Mouse (Mus musculus) intestine, embryonic 15.5 days (tissue): ENCODE measurements at regions not wholly inside any gene's neighbourhood (a gene's known extent, or its start where the extent isn't known, plus 50 kb on each side); places are given as distances from the start of the nearest gene placed in this dataset.

Source experiments
- ATAC-seq: fragments of 200-750 bp; cut with Nextera tagmentation; 2 replicates; pipeline ENCODE4 v1.8.0; 2017; ENCODE audit warnings: moderate TSS enrichment, moderate library complexity
- H3K27ac ChIP-seq: fragments of 300-500 bp; sonication (generic); 2 replicates; pipeline ENCODE4 v1.5.1; 2015; ENCODE audit warnings: mild to moderate bottlenecking, inconsistent platforms
- H3K27me3 ChIP-seq: fragments of 300-500 bp; sonication (generic); replicated peaks from 2 replicates; pipeline ENCODE4 v1.6.1; 2015; ENCODE audit warnings: inconsistent platforms
- H3K36me3 ChIP-seq: fragments of 300-500 bp; sonication (generic); 2 replicates; pipeline ENCODE4 v1.6.1; 2015; ENCODE audit warnings: inconsistent platforms
- H3K4me1 ChIP-seq: fragments of 300-500 bp; sonication (generic); replicated peaks from 2 replicates; pipeline ENCODE4 v1.6.1; 2015; ENCODE audit warnings: inconsistent platforms
- H3K4me2 ChIP-seq: fragments of 300-500 bp; sonication (generic); replicated peaks from 2 replicates; pipeline ENCODE4 v1.6.1; 2015; ENCODE audit warnings: mild to moderate bottlenecking, inconsistent platforms
- H3K4me3 ChIP-seq: fragments of 300-500 bp; sonication (generic); replicated peaks from 2 replicates; pipeline ENCODE4 v1.5.1; 2015; ENCODE audit warnings: inconsistent platforms
- H3K9ac ChIP-seq: fragments of 300-500 bp; sonication (generic); 2 replicates; pipeline ENCODE4 v1.6.1; 2015; ENCODE audit warnings: inconsistent platforms
- H3K9me3 ChIP-seq: fragments of 300-500 bp; sonication (generic); 2 replicates; pipeline ENCODE4 v1.6.1; 2016; ENCODE audit warnings: inconsistent platforms
- WGBS: fragments of 180-500 bp; shearing (Covaris S2); methylation state at CpG from one replicate; pipeline ENCODE4 v1.1.7; 2015; 5-methylcytosine and 5-hydroxymethylcytosine counted together

DNA sequence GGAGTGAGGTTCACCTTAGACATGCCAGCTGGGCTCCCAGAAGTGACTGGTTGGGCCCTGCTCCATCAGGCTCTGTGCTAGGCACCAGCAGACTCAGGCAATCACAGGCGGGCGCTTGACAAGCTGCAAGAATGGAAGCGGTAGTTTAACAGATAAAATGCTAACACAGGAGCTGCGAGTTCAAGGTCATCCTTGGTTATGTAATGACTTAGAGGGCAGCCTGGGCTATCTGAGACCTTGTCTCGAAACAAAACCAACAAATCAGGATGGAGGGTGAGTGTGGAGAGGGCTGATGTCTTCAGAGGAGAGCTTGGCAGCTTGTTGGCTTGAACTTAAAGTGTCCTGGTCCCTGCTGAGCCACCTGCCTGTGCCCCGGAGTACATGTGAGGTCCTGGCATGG is 107.6 kb downstream of the Vegfa start:
- no peak overlapping the region for H3K4me3 ChIP-seq
- no peaks in the 10 kb centered on the region for H3K9me3 ChIP-seq
- ATAC-seq: no peak
- no peaks in the 10 kb centered on the region for H3K27me3 ChIP-seq
- no peak overlapping the region for H3K27ac ChIP-seq
- H3K4me1 ChIP-seq: no peaks in the 10 kb centered on the region; the same call in 1 of the 2 replicates
- 95% methylated on average over 6 of the region's 6 CpGs for WGBS
- no peak overlapping the region for H3K4me2 ChIP-seq
- no peak overlapping the region for H3K9ac ChIP-seq
- no peaks in the 10 kb centered on the region for H3K36me3 ChIP-seq

DNA sequence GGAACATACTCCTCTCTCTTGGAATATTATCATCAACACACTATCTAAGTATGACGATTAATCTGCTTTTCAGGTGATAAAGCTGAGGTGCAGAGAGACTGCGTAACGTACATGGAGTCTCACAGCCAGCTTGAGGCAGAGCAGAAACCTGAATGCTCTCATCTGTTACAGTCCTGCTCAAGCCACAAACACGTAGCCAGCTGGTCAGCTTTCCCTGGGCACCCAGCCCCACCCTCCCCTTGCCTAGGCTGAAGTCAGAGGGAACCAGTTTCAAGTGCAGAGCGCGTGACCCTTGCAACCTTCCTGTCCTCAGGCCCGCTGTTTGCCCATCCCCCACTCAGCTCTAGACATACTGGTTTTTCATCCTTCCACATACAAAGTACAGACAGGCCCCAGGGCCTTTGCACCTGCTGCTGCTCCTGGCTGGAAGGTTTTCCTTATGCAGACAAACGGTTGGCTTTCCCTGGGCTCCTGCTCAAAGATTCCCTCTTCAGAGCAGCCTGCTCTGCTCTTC is 108.9 kb downstream of the Vegfa start:
- no peaks in the 10 kb centered on the region for H3K9me3 ChIP-seq
- no peak for ATAC-seq
- no peaks in the 10 kb centered on the region for H3K36me3 ChIP-seq
- H3K4me1 ChIP-seq: no peaks in the 10 kb centered on the region
- WGBS: 60% methylated on average over 8 of the region's 8 CpGs
- no peak overlapping the region for H3K9ac ChIP-seq
- H3K4me2 ChIP-seq: no peak overlapping the region
- no peak overlapping the region for H3K27ac ChIP-seq
- no peaks in the 10 kb centered on the region for H3K27me3 ChIP-seq
- H3K4me3 ChIP-seq: no peak overlapping the region

DNA sequence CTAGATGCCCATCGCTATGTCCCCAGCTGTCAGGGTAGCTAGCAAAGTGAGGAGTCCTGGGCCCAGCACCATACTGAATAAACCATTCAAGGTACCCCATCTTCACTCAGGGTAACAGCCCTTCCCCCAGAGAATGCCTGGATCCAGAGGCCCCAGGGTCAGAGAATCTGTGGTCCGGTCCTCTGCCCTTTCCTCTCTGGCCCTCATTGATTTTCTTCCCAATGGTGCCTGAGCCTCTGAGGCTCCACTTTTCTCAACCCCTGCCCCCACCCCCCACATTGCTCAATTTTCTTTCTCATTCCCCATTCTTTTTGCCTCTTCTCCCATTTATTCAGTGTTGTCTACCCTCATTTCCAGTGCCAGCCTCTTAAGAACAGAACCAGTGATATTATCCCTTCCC is 114.5 kb downstream of the Vegfa start:
- H3K4me2 ChIP-seq: no peak overlapping the region
- WGBS: 93% methylated on average over 2 of the region's 2 CpGs
- no peaks in the 10 kb centered on the region for H3K27me3 ChIP-seq
- H3K36me3 ChIP-seq: no peaks in the 10 kb centered on the region
- no peak overlapping the region for H3K4me3 ChIP-seq
- H3K27ac ChIP-seq: no peak overlapping the region
- H3K9me3 ChIP-seq: no peaks in the 10 kb centered on the region
- 0 out of 2 replicates have a peak, but pooled peaks cover 6% of the 10 kb centered on the region for H3K4me1 ChIP-seq
- H3K9ac ChIP-seq: no peak overlapping the region
- no peak for ATAC-seq

DNA sequence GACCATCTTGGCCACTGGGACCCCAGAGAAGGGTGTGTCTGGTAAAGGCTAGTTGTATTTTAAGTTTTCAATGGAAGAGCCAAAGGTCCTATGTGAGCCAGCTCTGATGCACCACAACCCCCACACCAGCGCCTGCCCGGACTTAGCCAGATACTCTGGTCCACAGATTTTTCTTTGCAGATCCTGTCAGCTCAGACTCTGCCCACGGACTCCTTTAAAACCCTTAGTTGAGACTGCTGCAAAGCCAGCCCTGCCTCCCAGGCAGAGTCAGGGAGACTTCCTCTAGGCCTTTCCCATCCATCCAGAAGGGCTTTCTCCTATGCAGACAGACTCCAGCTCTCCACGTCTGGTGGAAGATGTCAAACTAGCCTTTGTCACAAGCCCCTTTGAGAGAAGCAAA is 115.2 kb downstream of the Vegfa start:
- H3K9ac ChIP-seq: no peak overlapping the region
- no peaks in the 10 kb centered on the region for H3K36me3 ChIP-seq
- H3K4me3 ChIP-seq: no peak overlapping the region
- H3K4me2 ChIP-seq: no peak overlapping the region
- no peak for ATAC-seq
- no peaks in the 10 kb centered on the region for H3K27me3 ChIP-seq
- H3K4me1 ChIP-seq: 0 out of 2 replicates have a peak, but pooled peaks cover 6% of the 10 kb centered on the region
- no peaks in the 10 kb centered on the region for H3K9me3 ChIP-seq
- WGBS: 75% methylated on average over 4 of the region's 4 CpGs
- no peak overlapping the region for H3K27ac ChIP-seq

DNA sequence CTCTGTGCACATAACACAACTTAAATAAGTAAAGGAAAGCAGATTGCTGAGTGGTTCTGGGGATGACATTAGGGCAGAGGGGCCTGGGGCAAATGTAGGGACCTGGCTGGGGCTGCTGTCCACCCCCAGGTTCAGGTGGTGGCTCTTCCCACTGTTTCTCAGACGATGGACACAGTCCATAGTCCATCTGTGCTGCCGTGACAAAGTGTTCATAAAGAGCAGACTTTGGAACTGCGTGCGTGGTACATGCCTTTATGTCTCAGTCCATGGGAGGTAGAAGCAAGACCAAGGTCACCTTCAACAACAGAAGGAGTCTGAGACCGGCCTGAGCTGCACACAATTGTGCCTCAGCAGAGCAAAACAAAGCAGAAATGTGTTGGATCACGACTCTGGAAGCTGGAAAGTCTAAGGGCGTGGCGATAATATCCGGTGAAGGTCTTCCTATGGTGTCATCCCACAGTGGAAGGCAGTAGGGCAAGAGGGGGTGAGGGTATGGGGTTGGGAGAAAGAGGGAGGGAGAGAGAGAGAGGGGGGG is 117.4 kb downstream of the Vegfa start:
- H3K4me2 ChIP-seq: no peak overlapping the region
- no peak overlapping the region for H3K4me3 ChIP-seq
- H3K27me3 ChIP-seq: no peaks in the 10 kb centered on the region
- H3K4me1 ChIP-seq: 0 out of 2 replicates have a peak, but pooled peaks cover 6% of the 10 kb centered on the region
- no peaks in the 10 kb centered on the region for H3K9me3 ChIP-seq
- 77% methylated on average over 9 of the region's 9 CpGs for WGBS
- H3K9ac ChIP-seq: no peak overlapping the region
- no peak for ATAC-seq
- no peaks in the 10 kb centered on the region for H3K36me3 ChIP-seq
- no peak overlapping the region for H3K27ac ChIP-seq

DNA sequence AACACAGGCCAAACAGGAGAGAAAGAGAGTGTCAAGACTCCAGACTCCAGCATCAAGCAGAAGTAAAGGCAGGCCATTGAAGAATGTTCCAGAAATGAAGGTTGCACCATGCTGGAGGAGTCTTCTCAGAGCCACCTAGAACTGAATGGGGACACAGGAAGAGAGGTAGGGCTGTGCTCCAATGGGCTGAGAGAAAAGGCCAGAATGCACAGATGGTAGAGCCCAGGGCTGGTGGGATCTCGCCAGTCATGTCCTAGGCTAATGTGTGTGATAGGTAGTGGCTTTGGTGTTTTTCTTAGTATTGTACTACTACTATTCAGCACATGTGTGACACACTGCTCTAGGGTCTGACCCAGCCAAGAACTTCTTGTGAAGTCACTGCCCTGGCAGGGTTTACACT is 117.9 kb downstream of the Vegfa start:
- ATAC-seq: no peak
- 90% methylated on average over 1 of the region's 1 CpGs for WGBS

GRCm38 (mm10) chr17:45913671-45914070 is 118.5 kb downstream of the Vegfa start:
- Histone ChIP-seq H3K36me3 (no peaks in the 10 kb centered on the region), H3K27me3 (no peaks in the 10 kb centered on the region), H3K9ac (no peak overlapping the region), H3K4me1 (0 out of 2 replicates have a peak, but pooled peaks cover 6% of the 10 kb centered on the region), H3K4me2 (no peak overlapping the region), H3K27ac (no peak overlapping the region), H3K9me3 (no peaks in the 10 kb centered on the region), H3K4me3 (no peak overlapping the region)
- no peak for ATAC-seq
- WGBS: 96% methylated on average over 4 of the region's 4 CpGs

More for the DNA sequence above, 117.9 kb downstream of the Vegfa start:
- no peaks in the 10 kb centered on the region for H3K9me3 ChIP-seq
- 0 out of 2 replicates have a peak, but pooled peaks cover 6% of the 10 kb centered on the region for H3K4me1 ChIP-seq
- no peak overlapping the region for H3K4me2 ChIP-seq
- no peak overlapping the region for H3K27ac ChIP-seq
- H3K27me3 ChIP-seq: no peaks in the 10 kb centered on the region
- no peaks in the 10 kb centered on the region for H3K36me3 ChIP-seq
- H3K9ac ChIP-seq: no peak overlapping the region
- no peak overlapping the region for H3K4me3 ChIP-seq

DNA sequence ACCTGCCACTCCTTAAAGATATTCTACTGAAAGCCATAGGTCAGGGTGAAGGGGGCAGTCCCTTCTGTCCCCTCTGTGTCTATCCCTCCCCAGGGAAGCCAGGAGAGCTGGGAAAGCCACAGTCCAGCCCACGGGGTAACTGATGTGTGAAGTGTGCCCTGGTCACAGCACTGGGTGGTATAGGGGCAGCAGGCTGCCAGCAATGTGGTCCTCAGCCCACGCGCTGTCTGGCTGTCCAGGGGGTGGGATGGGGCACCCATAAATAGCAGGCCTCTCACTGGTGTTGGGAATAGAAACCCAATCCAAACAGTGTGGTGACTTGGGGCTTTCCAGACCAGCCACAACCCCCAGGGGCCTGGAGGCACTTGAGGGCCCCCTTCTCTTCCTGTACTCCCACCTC is 120.0 kb downstream of the Vegfa start:
- no peak for ATAC-seq
- no peak overlapping the region for H3K27ac ChIP-seq
- H3K27me3 ChIP-seq: no peaks in the 10 kb centered on the region
- H3K4me3 ChIP-seq: no peak overlapping the region
- no peaks in the 10 kb centered on the region for H3K9me3 ChIP-seq
- H3K4me1 ChIP-seq: 0 out of 2 replicates have a peak, but pooled peaks cover 4% of the 10 kb centered on the region
- H3K4me2 ChIP-seq: no peak overlapping the region
- WGBS: 95% methylated on average over 3 of the region's 3 CpGs
- no peaks in the 10 kb centered on the region for H3K36me3 ChIP-seq
- H3K9ac ChIP-seq: no peak overlapping the region

GRCm38 (mm10) chr17:45911201-45911731 is 120.9 kb downstream of the Vegfa start:
- WGBS: 86% methylated on average over 13 of the region's 13 CpGs
- Histone ChIP-seq H3K4me2 (no peak overlapping the region), H3K4me3 (no peak overlapping the region), H3K9me3 (no peaks in the 10 kb centered on the region), H3K4me1 (no peaks in the 10 kb centered on the region), H3K27ac (no peak overlapping the region), H3K36me3 (no peaks in the 10 kb centered on the region), H3K27me3 (no peaks in the 10 kb centered on the region), H3K9ac (no peak overlapping the region)
- no peak for ATAC-seq

GRCm38 (mm10) chr17:45910245-45910644 is 121.9 kb downstream of the Vegfa start:
- Histone ChIP-seq H3K9me3 (no peaks in the 10 kb centered on the region), H3K36me3 (no peaks in the 10 kb centered on the region), H3K27me3 (no peaks in the 10 kb centered on the region), H3K4me3 (no peak overlapping the region), H3K4me1 (no peaks in the 10 kb centered on the region), H3K9ac (no peak overlapping the region), H3K4me2 (no peak overlapping the region), H3K27ac (no peak overlapping the region)
- WGBS: 75% methylated on average over 3 of the region's 3 CpGs
- peak; percentile 40; the same call in 1 of the 2 replicates for ATAC-seq

DNA sequence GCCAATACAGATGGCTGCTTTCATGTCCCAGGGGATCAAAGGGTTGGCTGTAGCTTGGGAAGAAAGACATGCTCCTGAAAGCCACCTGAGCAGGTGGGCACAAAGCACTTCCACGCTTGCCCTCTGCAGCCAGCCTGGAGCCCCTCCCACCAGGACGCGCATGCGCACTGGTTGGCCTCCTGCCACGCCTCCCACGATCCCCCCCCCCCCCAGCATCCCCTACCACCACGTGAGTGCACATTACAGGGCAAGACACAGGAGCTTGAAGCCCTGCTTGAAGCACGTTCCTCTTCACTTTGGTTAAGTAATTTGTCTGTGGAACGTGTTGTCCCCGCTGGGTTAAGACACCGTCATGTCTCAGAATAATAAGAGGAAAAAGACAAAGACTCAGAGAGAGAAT is 124.6 kb downstream of the Vegfa start:
- Histone ChIP-seq H3K4me3 (no peak overlapping the region), H3K4me1 (no peaks in the 10 kb centered on the region), H3K27me3 (no peaks in the 10 kb centered on the region), H3K27ac (no peak overlapping the region), H3K9me3 (no peaks in the 10 kb centered on the region), H3K9ac (no peak overlapping the region), H3K4me2 (no peak overlapping the region), H3K36me3 (no peaks in the 10 kb centered on the region)
- 62% methylated on average over 11 of the region's 11 CpGs for WGBS
- no peak for ATAC-seq

GRCm38 (mm10) chr17:45905596-45905995 is 126.6 kb downstream of the Vegfa start:
- Histone ChIP-seq H3K27ac (no peak overlapping the region), H3K9ac (no peak overlapping the region), H3K4me1 (no peaks in the 10 kb centered on the region), H3K36me3 (no peaks in the 10 kb centered on the region), H3K4me2 (no peak overlapping the region), H3K9me3 (no peaks in the 10 kb centered on the region), H3K27me3 (no peaks in the 10 kb centered on the region), H3K4me3 (no peak overlapping the region)
- no peak for ATAC-seq
- WGBS: 66% methylated on average over 7 of the region's 7 CpGs

GRCm38 (mm10) chr17:45904251-45904650 is 127.9 kb downstream of the Vegfa start:
- Histone ChIP-seq H3K4me1 (no peaks in the 10 kb centered on the region), H3K27me3 (no peaks in the 10 kb centered on the region), H3K9me3 (no peaks in the 10 kb centered on the region), H3K4me3 (no peak overlapping the region), H3K9ac (no peak overlapping the region), H3K27ac (no peak overlapping the region), H3K4me2 (no peak overlapping the region), H3K36me3 (no peaks in the 10 kb centered on the region)
- no peak for ATAC-seq
- WGBS: 74% methylated on average over 4 of the region's 4 CpGs
